Mouse (Mus musculus) lung, adult 2 months (tissue): ENCODE data around the gene Ap4e1. TPM values are rescaled to one million over a fixed set of nuclear protein-coding genes. Genes with fewer than 3 reads are reported as not detected.

Experiments used
- DNase-seq: peaks from one replicate; pipeline ENCODE4 v3.0.0; 2022
- H3K4me1 ChIP-seq: fragments of 200-500 bp; 2 replicates; pipeline ENCODE4 v1.6.1; 2011; ENCODE audit warnings: low read length; ENCODE audit not compliant: control insufficient read depth, insufficient read depth
- H3K4me3 ChIP-seq: fragments of 200-500 bp; replicated peaks from 2 replicates; pipeline ENCODE3; 2011; ENCODE audit warnings: low read depth, mild to moderate bottlenecking, control low read depth, low read length; ENCODE audit errors: extremely low read depth
- CTCF ChIP-seq: fragments of 200-500 bp; IDR thresholded peaks from 2 replicates; pipeline ENCODE4 v1.5.1; 2011; ENCODE audit warnings: mild to moderate bottlenecking, low read length, control low read depth; ENCODE audit not compliant: insufficient read depth
- POLR2A ChIP-seq: fragments of 200-500 bp; IDR thresholded peaks from 2 replicates; pipeline ENCODE4 v1.6.1; 2011; ENCODE audit warnings: low read depth, mild to moderate bottlenecking, control low read depth, low read length, borderline replicate concordance; ENCODE audit errors: extremely low read depth
- WGBS: fragments of 180-500 bp; shearing (Covaris S2); methylation state at CpG from one replicate; pipeline ENCODE4 v1.1.7; 2018; 5-methylcytosine and 5-hydroxymethylcytosine counted together
- polyA plus RNA-seq: library from polyadenylated mRNA; depleted of rRNA; stranded (reverse); fragments of >200 nt; gene quantifications from 2 replicates; pipeline ENCODE4 v1.2.3, GENCODE M21; 2012

Ap4e1 gene
- polyA plus RNA-seq, 1 experiment = 3.8 TPM

DNA sequence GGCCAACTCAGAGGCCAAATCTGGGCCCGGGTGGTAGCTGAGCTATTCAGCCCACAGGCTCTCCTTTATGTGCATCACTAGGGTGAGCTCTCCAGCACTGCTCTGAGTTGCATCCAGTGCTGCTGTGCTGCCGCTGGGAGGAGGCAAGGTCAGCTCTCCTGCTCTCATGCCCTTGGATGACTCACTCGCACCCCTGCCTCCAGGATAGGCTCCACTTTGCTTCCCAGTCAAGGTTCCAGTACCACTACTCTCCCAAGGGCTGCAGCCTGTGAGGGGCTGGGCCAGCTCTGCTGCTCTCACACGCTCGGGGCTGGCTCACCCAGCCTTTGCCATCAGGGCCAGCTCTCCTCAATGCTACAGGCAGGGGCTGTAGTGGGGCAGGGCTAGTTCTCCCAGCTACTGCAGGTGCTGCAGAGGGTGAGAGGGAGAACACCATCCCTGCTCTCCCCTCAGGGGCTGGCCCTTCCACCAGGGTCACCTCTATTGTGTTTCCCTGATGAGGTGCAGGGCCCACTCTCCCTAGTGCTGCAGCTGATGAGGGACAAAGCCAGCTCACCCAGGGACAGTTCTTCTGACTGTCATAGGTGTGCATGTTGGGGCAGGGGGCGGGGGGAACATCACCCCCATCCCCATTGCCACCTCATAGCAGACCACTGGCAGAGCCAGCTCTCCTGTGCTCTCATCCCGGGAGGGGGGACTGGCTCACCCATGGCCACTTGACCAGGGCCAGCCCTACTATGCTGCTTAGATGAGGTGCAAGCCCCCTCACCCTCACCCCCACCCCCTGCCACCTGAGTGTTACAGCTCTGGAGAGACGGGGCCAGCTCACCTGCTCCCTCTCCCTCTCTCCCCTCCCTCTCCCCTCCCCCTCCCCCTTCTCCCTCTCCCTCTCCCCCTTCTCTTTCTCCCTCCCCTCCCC is 7.9 kb upstream of the Ap4e1 start:
- no peak for DNase-seq
- no peak for TF ChIP-seq CTCF
- TF ChIP-seq POLR2A = no peak
- Histone ChIP-seq H3K4me1 (no peaks in the 10 kb centered on the region), H3K4me3 (no peak overlapping the region)
- 51% methylated on average over 8 of the region's 8 CpGs for WGBS

DNA sequence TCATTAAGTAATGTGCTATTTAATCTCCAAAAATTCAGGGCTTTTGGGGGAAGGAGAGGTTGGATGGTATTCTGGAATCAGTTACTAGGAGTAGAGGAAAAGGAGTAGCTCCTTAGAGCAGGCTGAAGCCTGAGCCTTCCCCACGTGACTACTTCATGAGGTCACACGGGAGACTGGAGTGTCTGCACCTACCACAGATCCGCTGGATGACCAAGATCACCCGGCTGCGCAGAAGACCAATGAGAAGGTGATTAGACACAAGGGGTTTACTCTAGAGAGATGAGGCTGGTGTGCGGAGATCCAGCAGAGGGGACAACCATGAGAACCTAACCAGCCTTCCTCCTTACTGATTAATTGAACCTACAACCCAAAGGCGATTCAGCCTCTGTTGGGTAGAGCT is 4.5 kb upstream of the Ap4e1 start:
- 82% methylated on average over 7 of the region's 7 CpGs for WGBS
- TF ChIP-seq POLR2A (no peak), CTCF (no peak)

DNA sequence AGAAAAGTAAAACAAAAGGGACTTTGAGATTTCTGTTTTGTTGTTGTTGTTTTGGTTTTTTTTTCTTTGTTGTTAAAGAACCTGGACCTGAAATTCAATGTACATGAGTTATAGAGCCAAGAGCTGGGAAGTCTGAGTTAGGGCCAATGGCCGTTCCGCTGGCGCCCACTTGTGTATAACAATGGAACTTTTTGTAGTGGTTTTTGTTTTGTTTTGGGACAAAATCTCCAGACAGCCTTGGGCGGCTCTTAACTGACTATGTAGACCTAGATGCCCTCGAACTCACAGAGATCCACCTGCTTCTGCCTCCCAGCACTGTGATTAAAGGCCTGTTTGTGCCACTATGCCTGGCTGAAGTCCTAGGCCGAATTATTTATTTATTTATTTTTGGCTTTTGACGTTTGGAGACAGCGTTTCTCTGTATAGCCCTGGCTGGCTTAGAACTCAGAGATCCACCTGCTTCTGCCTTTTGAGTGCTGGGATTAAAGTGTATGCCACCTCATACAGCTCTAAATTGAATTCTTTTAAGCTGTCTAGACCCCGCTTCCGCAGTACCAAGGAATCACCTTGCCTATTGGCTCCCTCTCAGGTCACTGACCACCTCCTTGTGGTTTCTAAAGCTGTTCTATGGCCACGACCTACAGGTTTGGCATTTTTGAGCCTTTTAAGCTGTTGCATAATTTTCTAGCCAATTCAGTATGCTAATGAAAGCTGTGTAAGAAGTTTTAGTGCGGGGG is 1.7 kb upstream of the Ap4e1 start:
- H3K4me3 ChIP-seq = peak overlapping the region; percentile 78
- peak; percentile 46 for DNase-seq
- TF ChIP-seq POLR2A = no peak
- peak; percentile 68 for TF ChIP-seq CTCF
- H3K4me1 ChIP-seq = peaks cover 4% of the 10 kb centered on the region
- WGBS = 29% methylated on average over 12 of the region's 12 CpGs

More for the DNA sequence above, 4.5 kb upstream of the Ap4e1 start:
- DNase-seq = no peak
- H3K4me3 ChIP-seq = no peak overlapping the region
- no peaks in the 10 kb centered on the region for H3K4me1 ChIP-seq

DNA sequence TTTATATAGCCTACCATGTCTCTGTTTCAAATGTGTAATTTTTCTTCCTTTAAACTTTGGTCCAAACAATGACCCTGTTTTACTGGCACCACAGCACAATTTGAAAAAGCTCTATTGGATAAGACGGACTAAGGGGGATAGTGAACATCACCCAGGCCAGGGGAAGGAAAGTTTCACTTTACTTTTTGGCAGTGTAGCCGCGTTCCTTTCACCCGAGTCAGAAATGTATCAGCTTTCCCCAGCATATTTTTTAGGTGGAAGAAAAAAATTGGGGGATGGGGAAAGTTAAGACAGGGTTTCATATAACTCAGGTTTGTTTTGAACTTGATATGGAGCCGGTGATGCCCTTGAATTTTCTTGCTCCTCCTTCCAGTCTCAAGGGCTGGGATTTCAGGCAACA is 1.0 kb upstream of the Ap4e1 start:
- Histone ChIP-seq H3K4me3 (no peak overlapping the region), H3K4me1 (peaks cover 4% of the 10 kb centered on the region)
- DNase-seq = no peak
- WGBS = 64% methylated on average over 5 of the region's 5 CpGs
- TF ChIP-seq POLR2A (no peak), CTCF (no peak)

DNA sequence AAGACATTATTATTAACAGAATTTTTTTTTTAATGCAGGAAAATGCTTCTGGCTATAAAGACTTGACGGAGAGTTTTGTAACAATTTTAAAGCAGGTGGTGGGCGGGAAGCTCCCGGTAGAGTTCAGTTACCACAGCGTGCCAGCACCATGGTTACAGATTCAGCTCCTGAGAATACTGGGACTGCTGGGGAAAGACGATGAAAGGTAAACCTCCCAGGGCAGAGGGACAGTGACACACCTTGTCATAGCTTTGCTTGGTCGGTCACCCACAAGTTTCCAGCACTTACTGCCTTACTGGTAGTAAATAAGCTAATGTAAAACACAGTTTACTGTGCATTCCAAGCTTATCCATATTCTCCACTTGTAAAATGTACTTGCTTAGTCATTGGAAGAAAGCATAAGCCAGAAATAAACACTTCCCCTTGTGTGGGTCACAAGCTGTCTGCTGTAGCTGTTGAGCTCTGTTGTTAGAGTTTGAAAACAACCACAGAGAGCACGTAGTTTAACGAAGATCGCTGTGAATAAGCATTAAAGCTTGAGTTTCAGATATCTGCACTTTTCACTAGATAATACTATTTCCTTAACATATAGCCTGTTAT is 26.6 kb downstream of the Ap4e1 start:
- DNase-seq = no peak
- 92% methylated on average over 9 of the region's 9 CpGs for WGBS
- Histone ChIP-seq H3K4me3 (no peak overlapping the region), H3K4me1 (no peaks in the 10 kb centered on the region)
- TF ChIP-seq POLR2A = no peak

DNA sequence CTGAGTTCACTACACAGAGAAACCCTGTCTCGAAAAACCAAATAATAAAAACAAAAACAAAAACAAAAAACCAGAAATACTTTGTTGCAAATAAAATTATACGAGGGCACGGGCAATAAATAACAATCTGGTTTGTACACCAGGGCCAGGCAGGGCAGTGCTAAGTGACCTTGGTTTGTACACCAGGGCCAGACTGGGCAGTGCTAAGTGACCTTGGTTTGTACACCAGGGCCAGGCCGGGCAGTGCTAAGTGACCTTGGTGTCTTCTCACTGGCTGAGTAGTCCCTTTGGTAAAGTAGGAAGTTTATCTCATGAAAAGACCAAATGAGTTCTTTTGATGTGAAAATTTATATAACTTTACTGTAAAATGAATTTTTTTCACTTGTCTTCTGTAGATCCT is 28.8 kb downstream of the Ap4e1 start:
- H3K4me1 ChIP-seq = no peaks in the 10 kb centered on the region
- DNase-seq = no peak
- 86% methylated on average over 4 of the region's 4 CpGs for WGBS
- no peak overlapping the region for H3K4me3 ChIP-seq
- TF ChIP-seq POLR2A = no peak
- no peak for TF ChIP-seq CTCF

DNA sequence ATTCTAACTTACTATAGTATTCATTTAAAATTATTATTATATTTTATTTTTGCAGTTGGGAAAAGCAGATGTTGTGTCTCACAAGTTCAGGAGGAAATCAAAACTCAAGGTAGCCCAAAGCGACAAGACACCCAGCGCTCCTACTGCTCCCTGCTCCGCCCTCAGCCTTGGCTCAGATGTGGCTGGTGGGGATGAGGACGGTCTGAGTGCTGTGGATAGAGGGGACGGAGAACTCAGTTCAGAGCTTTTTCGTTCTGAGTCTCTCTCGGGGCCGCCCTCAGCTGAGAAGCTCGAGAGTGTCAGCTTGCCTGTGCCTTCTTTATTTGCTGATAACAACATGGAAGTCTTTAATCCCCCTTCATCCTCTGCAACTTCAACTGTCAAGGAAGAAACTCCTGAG is 53.0 kb downstream of the Ap4e1 start:
- no peaks in the 10 kb centered on the region for H3K4me1 ChIP-seq
- TF ChIP-seq CTCF (no peak), POLR2A (no peak)
- 92% methylated on average over 9 of the region's 9 CpGs for WGBS
- no peak overlapping the region for H3K4me3 ChIP-seq
- no peak for DNase-seq

DNA sequence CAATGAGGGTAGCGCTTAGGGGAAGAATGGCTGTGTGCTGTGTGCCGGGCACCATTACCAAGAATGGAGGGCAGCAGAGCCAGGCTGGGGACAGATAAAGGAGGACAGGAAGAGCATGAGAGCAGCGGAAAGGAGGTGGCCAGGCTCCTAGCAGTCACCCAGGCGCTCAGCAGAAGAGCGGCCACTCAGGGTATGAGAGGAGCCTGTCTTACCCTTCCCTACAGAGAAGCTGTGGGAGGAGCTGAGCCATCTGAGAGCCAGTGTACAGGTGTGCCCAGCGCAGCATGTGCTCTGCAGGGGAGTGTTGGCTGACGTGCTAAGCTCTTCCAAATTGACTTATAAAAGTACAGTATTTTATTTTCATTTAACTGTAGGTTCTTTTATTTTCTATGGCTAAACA is 60.3 kb downstream of the Ap4e1 start:
- TF ChIP-seq POLR2A (no peak), CTCF (no peak)
- no peak for DNase-seq
- WGBS = 81% methylated on average over 7 of the region's 7 CpGs
- Histone ChIP-seq H3K4me3 (no peak overlapping the region), H3K4me1 (peaks cover 8% of the 10 kb centered on the region)

DNA sequence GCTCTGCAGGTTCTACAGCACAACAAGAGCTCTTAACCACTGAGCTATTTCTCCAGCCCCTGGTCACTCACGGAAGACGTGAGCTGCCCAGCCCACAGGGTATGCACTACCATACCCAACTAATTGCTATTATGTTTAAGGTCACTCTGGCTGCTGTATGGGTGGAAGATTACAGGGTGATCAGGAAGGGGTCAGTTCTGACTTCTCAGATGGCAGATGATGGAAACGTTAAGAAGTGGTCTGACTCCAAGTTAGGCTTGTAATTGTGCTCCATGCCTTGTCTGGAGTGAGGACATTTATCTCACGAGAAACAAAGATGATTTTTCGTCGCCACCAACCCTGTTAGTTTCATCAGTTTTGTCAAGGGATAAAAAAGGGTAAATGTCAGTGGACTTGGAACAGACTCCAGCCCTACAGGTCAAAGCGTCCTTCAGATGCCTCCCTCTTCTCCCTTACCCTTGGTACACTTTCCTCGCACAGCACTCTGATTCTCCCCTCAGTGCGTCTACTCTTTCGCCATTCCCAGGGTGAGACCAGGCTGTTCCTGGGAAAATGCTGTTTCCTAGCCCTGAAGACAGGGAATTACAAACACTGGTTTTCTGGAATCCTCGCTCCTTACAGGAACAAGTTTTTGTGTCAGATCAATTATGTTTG is 61.4 kb downstream of the Ap4e1 start:
- Histone ChIP-seq H3K4me3 (peak overlapping the region; percentile 11), H3K4me1 (peaks cover 8% of the 10 kb centered on the region)
- WGBS = 21% methylated on average over 11 of the region's 11 CpGs
- no peak for TF ChIP-seq CTCF
- TF ChIP-seq POLR2A = no peak
- DNase-seq = peak; percentile 7
